Mouse (Mus musculus) cortical plate, adult 2 months (tissue): ENCODE data around the gene Ebp.

Experiments
- CTCF ChIP-seq: fragments of 200-500 bp; IDR thresholded peaks from 2 replicates; pipeline ENCODE4 v1.5.1; 2011; ENCODE audit warnings: mild to moderate bottlenecking, control low read depth, low read length; ENCODE audit not compliant: insufficient read depth; ENCODE audit errors: extremely low read depth
- POLR2A ChIP-seq: fragments of 200-500 bp; IDR thresholded peaks from 2 replicates; pipeline ENCODE4 v1.6.1; 2011; ENCODE audit warnings: mild to moderate bottlenecking, low read length, control low read depth; ENCODE audit not compliant: insufficient read depth; ENCODE audit errors: extremely low read depth

- no peak for TF ChIP-seq CTCF
- TF ChIP-seq POLR2A: no peak
Measured at GRCm38 (mm10) chrX:8178871-8179270, 14.4 kb downstream of the Ebp start.
